Mouse (Mus musculus): Measurements from ENCODE around the gene Slc37a4.
"Not testable (repeated sequence)": the region's sequence is repeated elsewhere in the genome, so short reads cannot be mapped to it uniquely, and the experiment has no call there.

Slc37a4 gene

GRCm38 (mm10) chr9:44396684-44397411 lies at the start of gene Slc37a4:
TSS of gene Slc37a4 (plus strand) at chr9:44396852.
- DNase-seq (ENCODE audit: low read depth, low spot score) = peak; percentile 95

- DNase-seq (ENCODE audit: low read depth, low spot score) = no peak
Observed at GRCm38 (mm10) chr9:44347166-44347565, 49.5 kb upstream of the Slc37a4 start.

- DNase-seq (ENCODE audit: low read depth, low spot score) = no peak
Observed at GRCm38 (mm10) chr9:44347621-44348020, 49.0 kb upstream of the Slc37a4 start.

- DNase-seq (ENCODE audit: low read depth, low spot score) = no peak
Observed at GRCm38 (mm10) chr9:44348546-44348945, 48.1 kb upstream of the Slc37a4 start.

- no peak for DNase-seq (ENCODE audit: low read depth, low spot score)
Observed at GRCm38 (mm10) chr9:44351396-44351795, 45.3 kb upstream of the Slc37a4 start.

- no peak for DNase-seq (ENCODE audit: low read depth, low spot score)
Observed at GRCm38 (mm10) chr9:44352337-44352736, 44.3 kb upstream of the Slc37a4 start.

- no peak for DNase-seq (ENCODE audit: low read depth, low spot score)
Observed at GRCm38 (mm10) chr9:44353142-44353541, 43.5 kb upstream of the Slc37a4 start.

- no peak for DNase-seq (ENCODE audit: low read depth, low spot score)
Observed at GRCm38 (mm10) chr9:44357207-44357606, 39.4 kb upstream of the Slc37a4 start.

- peak; percentile 96 for DNase-seq (ENCODE audit: low read depth, low spot score)
Observed at GRCm38 (mm10) chr9:44361190-44361917, 35.3 kb upstream of the Slc37a4 start, which contains the start of gene Vps11. TSS of gene Vps11 (minus strand) at chr9:44361670.

GRCm38 (mm10) chr9:44361931-44362330 lies 34.7 kb upstream of the Slc37a4 start:
- DNase-seq (ENCODE audit: low read depth, low spot score) = not testable (repeated sequence)

- DNase-seq (ENCODE audit: low read depth, low spot score) = no peak
Observed at GRCm38 (mm10) chr9:44364480-44364879, 32.2 kb upstream of the Slc37a4 start.

- DNase-seq (ENCODE audit: low read depth, low spot score) = no peak
Observed at GRCm38 (mm10) chr9:44373386-44373785, 23.3 kb upstream of the Slc37a4 start.

- no peak for DNase-seq (ENCODE audit: low read depth, low spot score)
Observed at GRCm38 (mm10) chr9:44376141-44376540, 20.5 kb upstream of the Slc37a4 start.

- DNase-seq (ENCODE audit: low read depth, low spot score) = not testable (repeated sequence)
Observed at GRCm38 (mm10) chr9:44377335-44377734, 19.3 kb upstream of the Slc37a4 start.

- no peak for DNase-seq (ENCODE audit: low read depth, low spot score)
Observed at GRCm38 (mm10) chr9:44378153-44378730, 18.4 kb upstream of the Slc37a4 start.

GRCm38 (mm10) chr9:44379054-44379834 lies 17.4 kb upstream of the Slc37a4 start, which contains the start of gene Hyou1:
TSS of gene Hyou1 (plus strand) at chr9:44379490.
- peak; percentile 93 for DNase-seq (ENCODE audit: low read depth, low spot score)

GRCm38 (mm10) chr9:44379862-44380261 lies 16.8 kb upstream of the Slc37a4 start:
- DNase-seq (ENCODE audit: low read depth, low spot score) = no peak

GRCm38 (mm10) chr9:44384596-44384995 lies 12.1 kb upstream of the Slc37a4 start:
- no peak for DNase-seq (ENCODE audit: low read depth, low spot score)

- no peak for DNase-seq (ENCODE audit: low read depth, low spot score)
Observed at GRCm38 (mm10) chr9:44387221-44387620, 9.4 kb upstream of the Slc37a4 start.

- no peak for DNase-seq (ENCODE audit: low read depth, low spot score)
Observed at GRCm38 (mm10) chr9:44389273-44389672, 7.4 kb upstream of the Slc37a4 start.

GRCm38 (mm10) chr9:44391466-44391865 lies 5.2 kb upstream of the Slc37a4 start:
- no peak for DNase-seq (ENCODE audit: low read depth, low spot score)

- DNase-seq (ENCODE audit: low read depth, low spot score) = no peak
Observed at GRCm38 (mm10) chr9:44398087-44398486, 1.4 kb downstream of the Slc37a4 start.

Measured in retina, adult 2 months (tissue).